Mouse (Mus musculus): ENCODE results near the gene S1pr1. TPM values are rescaled to one million over a fixed set of nuclear protein-coding genes. Genes with fewer than 3 reads are reported as not detected.

Gene S1pr1
- polyA plus RNA-seq, 1 experiment, result 2.9 TPM

GRCm38 (mm10) chr3:115673663-115674157 is 41.2 kb downstream of the S1pr1 start:
- no peaks in the 10 kb centered on the region for H3K79me3 ChIP-seq (ENCODE audit: low read depth)
- no peak for TF ChIP-seq CTCF (IDR thresholded peaks at IDR 0.05; ENCODE audit: control insufficient read depth, insufficient read depth, insufficient read length)
- no peak for TF ChIP-seq MYOD1 (IDR thresholded peaks at IDR 0.05; ENCODE audit: control insufficient read depth, insufficient read length, low read depth)
- no peak for TF ChIP-seq USF1 (IDR thresholded peaks at IDR 0.05; ENCODE audit: low read depth)
- no peak for TF ChIP-seq FOSL1 (IDR thresholded peaks at IDR 0.05; ENCODE audit: insufficient read depth, low read length, poor library complexity, severe bottlenecking)
- H3K79me2 ChIP-seq (ENCODE audit: control insufficient read depth, insufficient read depth), result no peaks in the 10 kb centered on the region
- no peak overlapping the region for H3ac ChIP-seq (ENCODE audit: control insufficient read depth, insufficient read length, low read depth)
- no peaks in the 10 kb centered on the region for H3K27me3 ChIP-seq (ENCODE audit: control insufficient read depth, insufficient read depth, insufficient read length)
- no peaks in the 10 kb centered on the region for H3K36me3 ChIP-seq (ENCODE audit: control insufficient read depth, insufficient read depth)
- H3K4me3 ChIP-seq (ENCODE audit: insufficient read depth, poor library complexity, severe bottlenecking), result no peak overlapping the region

- H3K4me3 ChIP-seq (ENCODE audit: insufficient read depth, poor library complexity, severe bottlenecking), result no peak overlapping the region
- no peaks in the 10 kb centered on the region for H3K36me3 ChIP-seq (ENCODE audit: control insufficient read depth, insufficient read depth)
- no peaks in the 10 kb centered on the region for H3K27me3 ChIP-seq (ENCODE audit: control insufficient read depth, insufficient read depth, insufficient read length)
- TF ChIP-seq MAX (IDR thresholded peaks at IDR 0.05) (no peak), USF1 (IDR thresholded peaks at IDR 0.05; ENCODE audit: low read depth) (no peak), CEBPB (IDR thresholded peaks at IDR 0.05; ENCODE audit: low read depth) (no peak), MYOG (IDR thresholded peaks at IDR 0.05; ENCODE audit: control insufficient read depth, extremely low read depth, insufficient read length) (no peak), FOSL1 (IDR thresholded peaks at IDR 0.05; ENCODE audit: insufficient read depth, low read length, poor library complexity, severe bottlenecking) (no peak), MYOD1 (IDR thresholded peaks at IDR 0.05; ENCODE audit: control insufficient read depth, insufficient read length, low read depth) (no peak), CTCF (IDR thresholded peaks at IDR 0.05; ENCODE audit: control insufficient read depth, insufficient read depth, insufficient read length) (no peak)
- no peak overlapping the region for H3ac ChIP-seq (ENCODE audit: control insufficient read depth, insufficient read length, low read depth)
- H3K79me3 ChIP-seq (ENCODE audit: low read depth), result no peaks in the 10 kb centered on the region
- H3K79me2 ChIP-seq (ENCODE audit: control insufficient read depth, insufficient read depth), result no peaks in the 10 kb centered on the region
Measured at GRCm38 (mm10) chr3:115672965-115673662, 41.8 kb downstream of the S1pr1 start.

GRCm38 (mm10) chr3:115669230-115669629 is 45.6 kb downstream of the S1pr1 start:
- Histone ChIP-seq H3ac (ENCODE audit: control insufficient read depth, insufficient read length, low read depth) (no peak overlapping the region), H3K79me3 (ENCODE audit: low read depth) (no peaks in the 10 kb centered on the region), H3K4me3 (ENCODE audit: insufficient read depth, poor library complexity, severe bottlenecking) (no peak overlapping the region), H3K27me3 (ENCODE audit: control insufficient read depth, insufficient read depth, insufficient read length) (no peaks in the 10 kb centered on the region), H3K79me2 (ENCODE audit: control insufficient read depth, insufficient read depth) (no peaks in the 10 kb centered on the region), H3K36me3 (ENCODE audit: control insufficient read depth, insufficient read depth) (no peaks in the 10 kb centered on the region)
- TF ChIP-seq USF1 (IDR thresholded peaks at IDR 0.05; ENCODE audit: low read depth) (no peak), FOSL1 (IDR thresholded peaks at IDR 0.05; ENCODE audit: insufficient read depth, low read length, poor library complexity, severe bottlenecking) (no peak), CEBPB (IDR thresholded peaks at IDR 0.05; ENCODE audit: low read depth) (no peak), MAX (IDR thresholded peaks at IDR 0.05) (no peak), MYOG (IDR thresholded peaks at IDR 0.05; ENCODE audit: control insufficient read depth, extremely low read depth, insufficient read length) (no peak), CTCF (IDR thresholded peaks at IDR 0.05; ENCODE audit: control insufficient read depth, insufficient read depth, insufficient read length) (no peak), MYOD1 (IDR thresholded peaks at IDR 0.05; ENCODE audit: control insufficient read depth, insufficient read length, low read depth) (no peak)

- Histone ChIP-seq H3K27me3 (ENCODE audit: control insufficient read depth, insufficient read depth, insufficient read length) (no peaks in the 10 kb centered on the region), H3K4me3 (ENCODE audit: insufficient read depth, poor library complexity, severe bottlenecking) (no peak overlapping the region), H3K79me3 (ENCODE audit: low read depth) (no peaks in the 10 kb centered on the region), H3ac (ENCODE audit: control insufficient read depth, insufficient read length, low read depth) (no peak overlapping the region), H3K36me3 (ENCODE audit: control insufficient read depth, insufficient read depth) (no peaks in the 10 kb centered on the region), H3K79me2 (ENCODE audit: control insufficient read depth, insufficient read depth) (no peaks in the 10 kb centered on the region)
- no peak for TF ChIP-seq MAX (IDR thresholded peaks at IDR 0.05)
- no peak for TF ChIP-seq FOSL1 (IDR thresholded peaks at IDR 0.05; ENCODE audit: insufficient read depth, low read length, poor library complexity, severe bottlenecking)
- TF ChIP-seq USF1 (IDR thresholded peaks at IDR 0.05; ENCODE audit: low read depth), result no peak
- TF ChIP-seq MYOD1 (IDR thresholded peaks at IDR 0.05; ENCODE audit: control insufficient read depth, insufficient read length, low read depth), result no peak
- TF ChIP-seq CTCF (IDR thresholded peaks at IDR 0.05; ENCODE audit: control insufficient read depth, insufficient read depth, insufficient read length), result no peak
- no peak for TF ChIP-seq MYOG (IDR thresholded peaks at IDR 0.05; ENCODE audit: control insufficient read depth, extremely low read depth, insufficient read length)
- no peak for TF ChIP-seq CEBPB (IDR thresholded peaks at IDR 0.05; ENCODE audit: low read depth)
Measured at GRCm38 (mm10) chr3:115667182-115667581, 47.7 kb downstream of the S1pr1 start.

GRCm38 (mm10) chr3:115666547-115666946 is 48.3 kb downstream of the S1pr1 start:
- Histone ChIP-seq H3K36me3 (ENCODE audit: control insufficient read depth, insufficient read depth) (no peaks in the 10 kb centered on the region), H3ac (ENCODE audit: control insufficient read depth, insufficient read length, low read depth) (no peak overlapping the region), H3K79me2 (ENCODE audit: control insufficient read depth, insufficient read depth) (no peaks in the 10 kb centered on the region), H3K4me3 (ENCODE audit: insufficient read depth, poor library complexity, severe bottlenecking) (no peak overlapping the region), H3K27me3 (ENCODE audit: control insufficient read depth, insufficient read depth, insufficient read length) (no peaks in the 10 kb centered on the region), H3K79me3 (ENCODE audit: low read depth) (no peaks in the 10 kb centered on the region)
- no peak for TF ChIP-seq MAX (IDR thresholded peaks at IDR 0.05)

- no peaks in the 10 kb centered on the region for H3K79me3 ChIP-seq (ENCODE audit: low read depth)
- H3K4me3 ChIP-seq (ENCODE audit: insufficient read depth, poor library complexity, severe bottlenecking), result no peak overlapping the region
- TF ChIP-seq USF1 (IDR thresholded peaks at IDR 0.05; ENCODE audit: low read depth) (no peak), MYOD1 (IDR thresholded peaks at IDR 0.05; ENCODE audit: control insufficient read depth, insufficient read length, low read depth) (no peak)
- no peaks in the 10 kb centered on the region for H3K36me3 ChIP-seq (ENCODE audit: control insufficient read depth, insufficient read depth)
- H3K79me2 ChIP-seq (ENCODE audit: control insufficient read depth, insufficient read depth), result no peaks in the 10 kb centered on the region
- no peak overlapping the region for H3ac ChIP-seq (ENCODE audit: control insufficient read depth, insufficient read length, low read depth)
- H3K27me3 ChIP-seq (ENCODE audit: control insufficient read depth, insufficient read depth, insufficient read length), result no peaks in the 10 kb centered on the region
Measured at GRCm38 (mm10) chr3:115664497-115664896, 50.4 kb downstream of the S1pr1 start.
